Mouse (Mus musculus) heart, postnatal 10 days (tissue): ENCODE data around the gene Syk. TPM values are rescaled to one million over a fixed set of nuclear protein-coding genes. Genes with fewer than 3 reads are reported as not detected.

ENCODE experiments used
- DNase-seq, 2 experiments: peaks; one replicate each; pipeline ENCODE4 v3.0.0; 2021
- intact Hi-C: fragments of 180-260 bp; cut with DNase I; formaldehyde crosslinking; loops from one replicate; pipeline ENCODE4 v1.15.1; 2025
- total RNA-seq, 2 experiments: library from RNA; stranded (reverse); gene quantifications; 2 replicates each; pipeline ENCODE4 v1.2.3; 2021

The Syk gene
- total RNA-seq: 10 to 100 TPM; 17.6 to 22.0 TPM

GRCm38 (mm10) chr13:52582878-52583661 is at the start of gene Syk:
TSS of gene Syk (plus strand) at chr13:52583173.
- intact Hi-C loops: no loop called here
- peak; percentile 82 for DNase-seq

- intact Hi-C loops: loop anchor here (2.0 kb wide), 2 partner anchors 91 to 693 kb away; no protein-coding TSS in a partner anchor
- no peak for DNase-seq
Observed at GRCm38 (mm10) chr13:52533644-52534043, 49.3 kb upstream of the Syk start.

GRCm38 (mm10) chr13:52535542-52535941 is 47.4 kb upstream of the Syk start:
- peak; percentile 63 to 82 for DNase-seq
- intact Hi-C loops: loop anchor here (1.0 to 2.0 kb wide), 3 partner anchors 260 to 695 kb away; no protein-coding TSS in a partner anchor

GRCm38 (mm10) chr13:52537754-52538587 is 45.0 kb upstream of the Syk start:
- DNase-seq: no peak
- intact Hi-C loops: no loop called here

- intact Hi-C loops: no loop called here
- no peak for DNase-seq
Observed at GRCm38 (mm10) chr13:52538588-52539116, 44.3 kb upstream of the Syk start.

- intact Hi-C loops: no loop called here
- no peak for DNase-seq
Observed at GRCm38 (mm10) chr13:52539461-52539860, 43.5 kb upstream of the Syk start.

- intact Hi-C loops: no loop called here
- no peak for DNase-seq
Observed at GRCm38 (mm10) chr13:52541385-52542035, 41.5 kb upstream of the Syk start.

GRCm38 (mm10) chr13:52542036-52542526 is 40.9 kb upstream of the Syk start:
- intact Hi-C loops: no loop called here

GRCm38 (mm10) chr13:52542636-52543035 is 40.3 kb upstream of the Syk start:
- intact Hi-C loops: no loop called here
- DNase-seq: no peak

More at GRCm38 (mm10) chr13:52542036-52542526, 40.9 kb upstream of the Syk start:
- no peak for DNase-seq

- no peak for DNase-seq
- intact Hi-C loops: no loop called here
Observed at GRCm38 (mm10) chr13:52546288-52546687, 36.7 kb upstream of the Syk start.

GRCm38 (mm10) chr13:52550690-52551193 is 32.2 kb upstream of the Syk start:
- DNase-seq: no peak
- intact Hi-C loops: no loop called here

- intact Hi-C loops: no loop called here
- DNase-seq: no peak
Observed at GRCm38 (mm10) chr13:52551275-52551674, 31.7 kb upstream of the Syk start.

- no peak for DNase-seq
- intact Hi-C loops: no loop called here
Observed at GRCm38 (mm10) chr13:52552822-52553477, 30.0 kb upstream of the Syk start.

GRCm38 (mm10) chr13:52554722-52555121 is 28.3 kb upstream of the Syk start:
- no peak for DNase-seq
- intact Hi-C loops: no loop called here

- no peak for DNase-seq
- intact Hi-C loops: no loop called here
Observed at GRCm38 (mm10) chr13:52557421-52557820, 25.6 kb upstream of the Syk start.

- intact Hi-C loops: loop anchor here (10.0 kb wide), 1 partner anchor 307 kb away; no protein-coding TSS in a partner anchor
- DNase-seq: no peak
Observed at GRCm38 (mm10) chr13:52561367-52562165, 21.4 kb upstream of the Syk start.

GRCm38 (mm10) chr13:52562166-52562571 is 20.8 kb upstream of the Syk start:
- intact Hi-C loops: loop anchor here (10.0 kb wide), 1 partner anchor 307 kb away; no protein-coding TSS in a partner anchor
- no peak for DNase-seq

- DNase-seq: peak in 1 of 2 experiments; percentile 46
Observed at GRCm38 (mm10) chr13:52565103-52565739, 17.8 kb upstream of the Syk start.

More at GRCm38 (mm10) chr13:52565103-52565739, 17.8 kb upstream of the Syk start:
- intact Hi-C loops: loop anchor here (10.0 kb wide), 1 partner anchor 310 kb away; no protein-coding TSS in a partner anchor
